Mouse (Mus musculus): ENCODE data around the gene Pla2g2d. TPM values are rescaled to one million over a fixed set of nuclear protein-coding genes. Genes with fewer than 3 reads are reported as not detected.

Pla2g2d gene
- total and polyA plus RNA-seq, 2 experiments from 2014 or later, result 0.31 to 0.71 TPM

- Histone ChIP-seq H3K9ac (replicated peaks; ENCODE audit: low read length) (no peak overlapping the region), H3K4me1 (ENCODE audit: insufficient read depth, low read length) (no peaks in the 10 kb centered on the region), H3K27me3 (ENCODE audit: insufficient read depth, low read length) (no peaks in the 10 kb centered on the region), H3K4me2 (ENCODE audit: low read depth, low read length) (no peak overlapping the region), H3K36me3 (ENCODE audit: insufficient read depth, low read length) (no peaks in the 10 kb centered on the region), H3K27ac (no peak overlapping the region), H3K4me3 (ENCODE audit: low read length) (no peak overlapping the region), H3K9me3 (ENCODE audit: low read length) (no peaks in the 10 kb centered on the region)
- 70% methylated on average over 3 of the region's 3 CpGs for WGBS
- ATAC-seq, result 0 out of 2 replicates have a peak, but pooled peaks have one; percentile 2
- no peak for DNase-seq (ENCODE audit: low spot score)
- TF ChIP-seq CTCF (IDR thresholded peaks at IDR 0.05; ENCODE audit: low read depth), result no peak
These were observed 21.9 kb upstream of the Pla2g2d start for GRCm38 (mm10) chr4:138753608-138754007.

GRCm38 (mm10) chr4:138754432-138754831 lies 21.1 kb upstream of the Pla2g2d start:
- DNase-seq (ENCODE audit: low spot score), result no peak
- H3K4me1 ChIP-seq (ENCODE audit: insufficient read depth, low read length), result no peaks in the 10 kb centered on the region
- H3K27ac ChIP-seq, result no peak overlapping the region
- H3K9ac ChIP-seq (replicated peaks; ENCODE audit: low read length), result no peak overlapping the region
- no peaks in the 10 kb centered on the region for H3K9me3 ChIP-seq (ENCODE audit: low read length)
- ATAC-seq, result no peak
- H3K4me3 ChIP-seq (ENCODE audit: low read length), result no peak overlapping the region
- no peaks in the 10 kb centered on the region for H3K36me3 ChIP-seq (ENCODE audit: insufficient read depth, low read length)
- TF ChIP-seq CTCF (IDR thresholded peaks at IDR 0.05; ENCODE audit: low read depth), result no peak
- no peak overlapping the region for H3K4me2 ChIP-seq (ENCODE audit: low read depth, low read length)
- 91% methylated on average over 9 of the region's 9 CpGs for WGBS
- no peaks in the 10 kb centered on the region for H3K27me3 ChIP-seq (ENCODE audit: insufficient read depth, low read length)

DNA sequence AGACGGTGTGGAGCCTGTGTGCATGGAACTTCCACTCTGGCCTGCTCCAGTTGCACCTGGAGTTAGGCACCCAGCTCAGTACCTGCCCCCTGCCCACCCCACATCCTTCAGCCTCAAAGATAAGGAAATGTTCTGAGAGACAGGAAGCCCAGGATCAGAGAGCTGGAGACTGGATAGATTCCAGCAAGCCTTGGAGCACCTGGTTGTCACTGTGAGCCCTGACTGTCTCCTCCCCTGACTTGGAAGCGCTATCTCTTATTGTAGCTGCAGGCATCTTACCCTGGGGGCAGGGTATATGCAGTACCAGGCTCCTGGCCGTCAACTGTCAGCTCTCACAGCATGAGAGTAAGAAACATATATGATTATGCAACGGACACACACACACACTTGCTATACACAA lies 20.1 kb upstream of the Pla2g2d start:
- DNase-seq (ENCODE audit: low spot score), result no peak
- no peak for TF ChIP-seq CTCF (IDR thresholded peaks at IDR 0.05; ENCODE audit: low read depth)
- no peak overlapping the region for H3K9ac ChIP-seq (replicated peaks; ENCODE audit: low read length)
- H3K27me3 ChIP-seq (ENCODE audit: insufficient read depth, low read length), result no peaks in the 10 kb centered on the region
- H3K4me1 ChIP-seq (ENCODE audit: insufficient read depth, low read length), result no peaks in the 10 kb centered on the region
- H3K4me2 ChIP-seq (ENCODE audit: low read depth, low read length), result no peak overlapping the region
- no peak overlapping the region for H3K4me3 ChIP-seq (ENCODE audit: low read length)
- H3K36me3 ChIP-seq (ENCODE audit: insufficient read depth, low read length), result no peaks in the 10 kb centered on the region
- no peak for ATAC-seq
- H3K27ac ChIP-seq, result no peak overlapping the region; the same call in 1 of the 2 replicates
- 45% methylated on average over 4 of the region's 4 CpGs for WGBS
- H3K9me3 ChIP-seq (ENCODE audit: low read length), result no peaks in the 10 kb centered on the region

- ATAC-seq, result no peak
- TF ChIP-seq CTCF (IDR thresholded peaks at IDR 0.05; ENCODE audit: low read depth), result no peak
- DNase-seq (ENCODE audit: low spot score), result no peak
- H3K27ac ChIP-seq, result no peak overlapping the region
- no peaks in the 10 kb centered on the region for H3K27me3 ChIP-seq (ENCODE audit: insufficient read depth, low read length)
- no peak overlapping the region for H3K4me3 ChIP-seq (ENCODE audit: low read length)
- no peaks in the 10 kb centered on the region for H3K9me3 ChIP-seq (ENCODE audit: low read length)
- H3K36me3 ChIP-seq (ENCODE audit: insufficient read depth, low read length), result no peaks in the 10 kb centered on the region
- 61% methylated on average over 11 of the region's 11 CpGs for WGBS
- H3K9ac ChIP-seq (replicated peaks; ENCODE audit: low read length), result no peak overlapping the region
- no peak overlapping the region for H3K4me2 ChIP-seq (ENCODE audit: low read depth, low read length)
- H3K4me1 ChIP-seq (ENCODE audit: insufficient read depth, low read length), result no peaks in the 10 kb centered on the region
These were observed 19.6 kb upstream of the Pla2g2d start for GRCm38 (mm10) chr4:138755983-138756382.

GRCm38 (mm10) chr4:138757416-138757815 lies 18.1 kb upstream of the Pla2g2d start, which contains the start of gene Pla2g2f:
Pla2g2f (minus strand) TSS chr4:138757626.
- Histone ChIP-seq H3K27ac (no peak within 1 kb of the TSS), H3K4me3 (ENCODE audit: low read length) (no peak within 1 kb of the TSS), H3K9me3 (ENCODE audit: low read length) (no peaks in the 10 kb centered on the region), H3K27me3 (ENCODE audit: insufficient read depth, low read length) (no peaks in the 10 kb centered on the region), H3K9ac (replicated peaks; ENCODE audit: low read length) (no peak within 1 kb of the TSS), H3K36me3 (ENCODE audit: insufficient read depth, low read length) (no peaks in the 10 kb centered on the region), H3K4me2 (ENCODE audit: low read depth, low read length) (no peak within 1 kb of the TSS), H3K4me1 (ENCODE audit: insufficient read depth, low read length) (no peaks in the 10 kb centered on the region)
- DNase-seq (ENCODE audit: low spot score), result no peak
- no peak for TF ChIP-seq CTCF (IDR thresholded peaks at IDR 0.05; ENCODE audit: low read depth)
- WGBS, result 52% methylated on average over 8 of the region's 8 CpGs
- ATAC-seq, result no peak

DNA sequence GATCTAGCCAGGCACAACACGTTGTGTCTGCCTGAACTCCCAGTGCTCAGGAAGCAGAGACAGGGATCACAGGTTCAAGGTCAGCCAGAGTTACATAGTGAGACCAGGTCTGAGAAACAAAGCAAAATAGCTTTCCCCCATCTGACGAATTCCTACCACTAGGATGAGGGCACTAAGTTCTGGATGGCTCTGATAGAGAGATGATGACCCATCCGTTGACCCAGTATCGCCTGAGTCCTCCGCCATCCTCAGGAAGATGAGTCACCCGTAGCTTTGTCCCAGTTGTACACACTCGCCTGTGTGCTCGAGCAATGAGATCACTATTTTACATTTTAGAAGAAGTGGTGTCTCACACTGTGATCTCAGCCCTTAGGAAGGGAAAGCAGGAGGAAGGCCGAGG lies 13.3 kb upstream of the Pla2g2d start:
- Histone ChIP-seq H3K9ac (replicated peaks; ENCODE audit: low read length) (no peak overlapping the region), H3K9me3 (ENCODE audit: low read length) (no peaks in the 10 kb centered on the region), H3K4me2 (ENCODE audit: low read depth, low read length) (no peak overlapping the region), H3K27me3 (ENCODE audit: insufficient read depth, low read length) (no peaks in the 10 kb centered on the region), H3K36me3 (ENCODE audit: insufficient read depth, low read length) (no peaks in the 10 kb centered on the region), H3K4me1 (ENCODE audit: insufficient read depth, low read length) (no peaks in the 10 kb centered on the region), H3K27ac (no peak overlapping the region), H3K4me3 (ENCODE audit: low read length) (no peak overlapping the region)
- ATAC-seq (no peak), DNase-seq (ENCODE audit: low spot score) (no peak)
- WGBS, result 83% methylated on average over 9 of the region's 9 CpGs
- TF ChIP-seq CTCF (IDR thresholded peaks at IDR 0.05; ENCODE audit: low read depth), result no peak

- WGBS, result 87% methylated on average over 10 of the region's 10 CpGs
- no peak for TF ChIP-seq CTCF (IDR thresholded peaks at IDR 0.05; ENCODE audit: low read depth)
- Histone ChIP-seq H3K4me2 (ENCODE audit: low read depth, low read length) (no peak overlapping the region), H3K27me3 (ENCODE audit: insufficient read depth, low read length) (no peaks in the 10 kb centered on the region), H3K27ac (no peak overlapping the region), H3K36me3 (ENCODE audit: insufficient read depth, low read length) (no peaks in the 10 kb centered on the region), H3K4me3 (ENCODE audit: low read length) (no peak overlapping the region), H3K4me1 (ENCODE audit: insufficient read depth, low read length) (no peaks in the 10 kb centered on the region), H3K9ac (replicated peaks; ENCODE audit: low read length) (no peak overlapping the region), H3K9me3 (ENCODE audit: low read length) (no peaks in the 10 kb centered on the region)
- ATAC-seq, result no peak
- no peak for DNase-seq (ENCODE audit: low spot score)
These were observed 3.6 kb upstream of the Pla2g2d start for GRCm38 (mm10) chr4:138771970-138772369.

All from hindbrain, postnatal 0 days (tissue).